Mouse (Mus musculus) limb, embryonic 12.5 days (tissue): ENCODE results near the gene Olfr115. TPM values are rescaled to one million over a fixed set of nuclear protein-coding genes. Genes with fewer than 3 reads are reported as not detected.

ENCODE experiments used
- ATAC-seq: fragments of 200-750 bp; cut with Nextera tagmentation; 2 replicates; pipeline ENCODE4 v1.8.0; 2017; ENCODE audit warnings: low read depth, moderate TSS enrichment; ENCODE audit not compliant: insufficient number of reproducible peaks, insufficient read depth, low FRiP score, low TSS enrichment
- H3K27ac ChIP-seq: fragments of 300-500 bp; sonication (generic); 2 replicates; pipeline ENCODE4 v1.5.1; 2016; ENCODE audit warnings: mild to moderate bottlenecking, moderate library complexity
- H3K27me3 ChIP-seq: fragments of 300-500 bp; sonication (generic); 2 replicates; pipeline ENCODE4 v1.6.1; 2016; ENCODE audit warnings: mild to moderate bottlenecking, moderate library complexity
- H3K36me3 ChIP-seq: fragments of 300-500 bp; sonication (generic); 2 replicates; pipeline ENCODE4 v1.6.1; 2016; ENCODE audit warnings: mild to moderate bottlenecking, moderate library complexity
- H3K4me1 ChIP-seq: fragments of 300-500 bp; sonication (generic); replicated peaks from 2 replicates; pipeline ENCODE4 v1.6.1; 2016
- H3K4me2 ChIP-seq: fragments of 300-500 bp; sonication (generic); 2 replicates; pipeline ENCODE4 v1.6.1; 2016; ENCODE audit warnings: mild to moderate bottlenecking, moderate library complexity
- H3K4me3 ChIP-seq: fragments of 300-500 bp; sonication (generic); replicated peaks from 2 replicates; pipeline ENCODE4 v1.5.1; 2016; ENCODE audit warnings: mild to moderate bottlenecking
- H3K9ac ChIP-seq: fragments of 300-500 bp; sonication (generic); replicated peaks from 2 replicates; pipeline ENCODE4 v1.6.1; 2016; ENCODE audit warnings: mild to moderate bottlenecking, moderate library complexity
- H3K9me3 ChIP-seq: fragments of 300-500 bp; sonication (generic); 2 replicates; pipeline ENCODE4 v1.6.1; 2016; ENCODE audit warnings: mild to moderate bottlenecking, moderate library complexity
- WGBS: fragments of 180-500 bp; shearing (Covaris S2); methylation state at CpG from one replicate; pipeline ENCODE4 v1.1.7; 2016; 5-methylcytosine and 5-hydroxymethylcytosine counted together
- polyA plus RNA-seq: library from polyadenylated mRNA; unstranded; fragments of >200 nt; fragmentation: Nextera tagmentation; extraction: Ambion mirVana; gene quantifications from 2 replicates; pipeline ENCODE4 v1.2.1, GENCODE M21; 2016

Olfr115 gene
- polyA plus RNA-seq, result not detected in 2 replicates

DNA sequence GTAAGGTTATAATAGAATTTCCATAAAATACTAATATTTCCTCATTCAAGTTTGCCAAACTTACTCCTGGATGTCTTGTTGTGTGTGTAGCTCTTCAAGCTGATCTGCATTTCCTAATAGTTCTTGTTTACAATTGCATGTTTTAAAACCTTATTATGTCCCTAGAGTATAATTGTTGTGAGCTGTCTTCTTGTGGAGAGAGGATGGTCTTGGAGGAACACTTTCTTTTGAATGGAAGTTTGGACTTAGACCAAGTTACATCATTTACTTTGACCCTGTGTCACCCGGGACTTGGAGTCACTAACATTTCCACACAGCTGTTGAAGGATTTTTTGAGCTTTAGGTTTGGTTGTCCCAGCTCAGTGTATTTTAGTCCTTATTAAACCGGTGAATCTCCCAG lies at the start of gene Olfr115, which contains the start of gene Olfr116:
Gene Olfr115, minus strand, starts transcription at position 101 of the 400 bp plus-strand sequence.
Gene Olfr116, minus strand, starts transcription at position 191 of the 400 bp plus-strand sequence.
- 78% methylated on average over 2 of the region's 2 CpGs for WGBS
- H3K4me2 ChIP-seq, result no peak within 1 kb of the TSS
- ATAC-seq, result no peak

DNA sequence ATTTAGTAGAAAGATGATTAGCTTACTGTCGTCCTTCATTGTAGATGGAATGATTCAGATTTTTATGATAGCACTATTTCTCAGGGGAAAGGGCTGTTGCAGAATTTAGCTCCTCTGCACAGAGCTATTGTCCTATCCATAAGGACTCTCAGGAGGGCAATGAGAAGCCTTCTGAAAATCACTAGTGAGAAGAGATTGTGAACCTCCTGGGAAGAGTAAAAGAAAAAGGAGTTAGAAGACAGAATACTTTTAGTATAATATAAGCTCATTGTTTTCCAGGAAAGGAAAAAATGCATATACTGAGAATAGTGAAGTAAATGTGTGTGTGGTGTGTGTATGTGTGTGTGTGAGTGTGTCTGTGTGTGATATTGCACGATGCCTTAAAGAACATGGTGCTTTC lies 39.8 kb upstream of the Olfr115 start, which contains the start of gene Olfr118:
Gene Olfr118, plus strand, starts transcription at position 301 of the 400 bp plus-strand sequence.
- Histone ChIP-seq H3K27ac (no peak within 1 kb of the TSS), H3K4me3 (no peak within 1 kb of the TSS), H3K27me3 (no peaks in the 10 kb centered on the region), H3K9ac (no peak within 1 kb of the TSS), H3K4me1 (no peaks in the 10 kb centered on the region), H3K9me3 (no peaks in the 10 kb centered on the region), H3K4me2 (no peak within 1 kb of the TSS), H3K36me3 (no peaks in the 10 kb centered on the region)
- no peak for ATAC-seq
- 83% methylated on average over 2 of the region's 2 CpGs for WGBS

More for the DNA sequence above, at the start of gene Olfr115, which contains the start of gene Olfr116:
- no peak within 1 kb of the TSS for H3K27ac ChIP-seq
- no peaks in the 10 kb centered on the region for H3K27me3 ChIP-seq
- H3K9ac ChIP-seq, result no peak within 1 kb of the TSS
- peaks cover 6% of the 10 kb centered on the region for H3K9me3 ChIP-seq
- H3K4me3 ChIP-seq, result no peak within 1 kb of the TSS
- H3K36me3 ChIP-seq, result no peaks in the 10 kb centered on the region
- H3K4me1 ChIP-seq, result no peaks in the 10 kb centered on the region

DNA sequence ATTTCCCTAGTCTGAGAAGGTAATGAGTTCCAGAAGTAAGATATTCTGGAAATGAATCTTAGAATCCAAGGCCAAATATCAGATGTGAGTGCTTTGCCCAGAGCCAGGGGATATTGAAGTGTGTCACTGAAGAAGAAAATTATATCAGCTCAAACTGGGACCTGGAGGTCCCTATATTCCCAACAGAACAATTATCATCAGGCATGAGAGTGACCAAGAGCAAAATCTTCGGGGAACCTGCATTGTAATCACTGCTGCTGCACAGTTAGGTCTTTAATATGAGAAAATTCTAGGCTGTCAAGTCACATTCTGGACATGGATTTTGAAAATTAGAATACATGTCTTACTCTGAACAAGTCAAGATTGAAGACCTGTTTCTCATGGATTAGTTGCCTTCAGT lies 36.8 kb upstream of the Olfr115 start, which contains the start of gene Olfr117:
Gene Olfr117, minus strand, starts transcription at position 101 of the 400 bp plus-strand sequence.
- Histone ChIP-seq H3K27ac (no peak within 1 kb of the TSS), H3K9ac (no peak within 1 kb of the TSS), H3K9me3 (no peaks in the 10 kb centered on the region), H3K27me3 (no peaks in the 10 kb centered on the region), H3K4me2 (no peak within 1 kb of the TSS), H3K36me3 (no peaks in the 10 kb centered on the region), H3K4me3 (no peak within 1 kb of the TSS), H3K4me1 (no peaks in the 10 kb centered on the region)
- 67% methylated on average over 1 of the region's 1 CpGs for WGBS
- ATAC-seq, result no peak

DNA sequence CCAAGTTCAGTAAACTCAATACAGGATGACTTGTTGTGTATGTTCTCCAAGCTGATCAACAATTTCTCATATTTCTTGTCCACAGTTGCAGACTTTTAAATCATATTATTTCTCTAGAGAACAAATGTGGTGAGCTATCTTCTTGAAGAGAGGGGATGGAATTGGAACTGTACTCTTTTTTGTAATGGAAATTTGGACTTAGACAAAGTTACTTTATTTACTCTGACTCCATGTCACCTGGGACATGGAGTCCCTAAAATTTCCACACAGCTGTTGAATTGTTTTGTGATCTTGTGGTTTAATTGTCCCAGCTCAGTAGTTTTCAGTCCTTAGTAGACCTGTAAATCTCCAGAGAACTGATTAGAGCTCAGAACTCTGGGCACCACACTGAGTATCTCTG lies 34.3 kb downstream of the Olfr115 start, which contains the start of gene Olfr114:
Gene Olfr114, minus strand, starts transcription at position 101 of the 400 bp plus-strand sequence.
- H3K9me3 ChIP-seq, result no peaks in the 10 kb centered on the region
- no peak within 1 kb of the TSS for H3K4me3 ChIP-seq
- H3K9ac ChIP-seq, result no peak within 1 kb of the TSS
- no peaks in the 10 kb centered on the region for H3K27me3 ChIP-seq
- no peak for ATAC-seq
- no peak within 1 kb of the TSS for H3K4me2 ChIP-seq
- no peaks in the 10 kb centered on the region for H3K4me1 ChIP-seq
- H3K36me3 ChIP-seq, result no peaks in the 10 kb centered on the region
- H3K27ac ChIP-seq, result no peak within 1 kb of the TSS

DNA sequence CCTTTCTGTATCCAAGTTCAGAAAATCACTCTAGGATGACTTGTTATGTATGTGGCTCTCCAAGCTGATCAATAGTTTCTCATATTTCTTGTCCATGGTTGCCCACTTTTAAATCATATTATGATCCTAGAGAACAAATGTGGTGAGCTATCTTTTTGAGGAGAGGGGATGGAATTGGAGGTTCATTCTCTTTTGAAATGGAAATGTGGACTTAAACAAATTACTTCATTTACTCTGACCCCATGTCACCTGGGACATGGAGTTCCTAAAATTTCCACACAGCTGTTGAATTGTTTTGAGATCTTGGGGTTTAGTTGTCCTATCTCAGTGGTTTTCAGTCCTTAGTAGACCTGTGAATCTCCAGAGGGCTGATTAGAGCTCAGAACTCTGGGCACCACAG lies 49.3 kb downstream of the Olfr115 start, which contains the start of gene Olfr113:
Gene Olfr113, minus strand, starts transcription at position 101 of the 400 bp plus-strand sequence.
- Histone ChIP-seq H3K9ac (no peak within 1 kb of the TSS), H3K27me3 (no peaks in the 10 kb centered on the region), H3K4me1 (no peaks in the 10 kb centered on the region), H3K4me2 (no peak within 1 kb of the TSS), H3K27ac (no peak within 1 kb of the TSS), H3K4me3 (no peak within 1 kb of the TSS), H3K36me3 (no peaks in the 10 kb centered on the region), H3K9me3 (no peaks in the 10 kb centered on the region)
- ATAC-seq, result no peak

DNA sequence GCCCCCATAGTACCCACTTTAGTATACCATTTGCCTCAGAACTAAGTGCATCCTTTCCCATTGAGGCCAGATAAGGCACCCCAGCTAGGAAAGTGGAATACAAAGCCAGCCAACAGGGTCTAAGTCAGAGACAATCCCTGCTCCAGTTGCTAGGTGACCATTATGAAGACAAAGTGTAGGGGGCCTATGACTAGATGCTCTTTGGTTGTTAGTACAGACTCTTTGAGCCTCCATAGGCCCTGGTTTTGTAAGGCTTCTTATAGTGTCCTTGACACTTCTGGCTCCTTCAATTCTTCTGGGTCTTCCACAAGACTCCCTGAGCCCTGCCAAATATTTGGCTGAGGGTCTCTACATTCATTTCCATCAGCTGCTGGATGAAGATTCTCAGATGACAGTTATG lies 57.6 kb downstream of the Olfr115 start, which contains the start of gene Olfr112:
Gene Olfr112, minus strand, starts transcription at position 101 of the 400 bp plus-strand sequence.
- Histone ChIP-seq H3K36me3 (no peaks in the 10 kb centered on the region), H3K9ac (no peak within 1 kb of the TSS), H3K27ac (no peak within 1 kb of the TSS), H3K4me2 (no peak within 1 kb of the TSS), H3K4me1 (no peaks in the 10 kb centered on the region), H3K9me3 (no peaks in the 10 kb centered on the region), H3K27me3 (no peaks in the 10 kb centered on the region), H3K4me3 (no peak within 1 kb of the TSS)
- ATAC-seq, result no peak

Other genes with a start within 250 kb of the Olfr115 start
- not detected in 2 replicates for gene Olfr105-ps, start 248.1 kb downstream of the Olfr115 start, polyA plus RNA-seq
- gene Olfr106-ps, start 236.7 kb downstream of the Olfr115 start, polyA plus RNA-seq, result not detected in 2 replicates
- not detected in 2 replicates for gene Olfr107, start 227.9 kb downstream of the Olfr115 start, polyA plus RNA-seq
- gene Olfr108, start 181.6 kb downstream of the Olfr115 start, polyA plus RNA-seq, result not detected in 2 replicates
- gene Olfr109, start 168.2 kb downstream of the Olfr115 start, polyA plus RNA-seq, result not detected in 2 replicates
- gene H2-M2, start 143.6 kb downstream of the Olfr115 start, polyA plus RNA-seq, result not detected in 2 replicates
- not detected in 2 replicates for gene Olfr110, start 134.6 kb downstream of the Olfr115 start, polyA plus RNA-seq
- not detected in 2 replicates for gene Olfr111, start 119.1 kb downstream of the Olfr115 start, polyA plus RNA-seq
- not detected in 2 replicates for gene Olfr112, start 57.7 kb downstream of the Olfr115 start, polyA plus RNA-seq
- gene Olfr113, start 49.4 kb downstream of the Olfr115 start, polyA plus RNA-seq, result not detected in 2 replicates
- gene Olfr114, start 34.4 kb downstream of the Olfr115 start, polyA plus RNA-seq, result not detected in 2 replicates
- gene Olfr116, start 90 bp upstream of the Olfr115 start, polyA plus RNA-seq, result not detected in 2 replicates
- gene Olfr117, start 36.7 kb upstream of the Olfr115 start, polyA plus RNA-seq, result not detected in 2 replicates
- gene Olfr118, start 39.9 kb upstream of the Olfr115 start, polyA plus RNA-seq, result not detected in 2 replicates
- not detected in 2 replicates for gene Olfr119, start 69.5 kb upstream of the Olfr115 start, polyA plus RNA-seq
- not detected in 2 replicates for gene Olfr120, start 94.7 kb upstream of the Olfr115 start, polyA plus RNA-seq
- gene Olfr121, start 121.7 kb upstream of the Olfr115 start, polyA plus RNA-seq, result not detected in 2 replicates
- not detected in 2 replicates for gene Olfr122, start 141.5 kb upstream of the Olfr115 start, polyA plus RNA-seq
- gene Olfr123, start 166.4 kb upstream of the Olfr115 start, polyA plus RNA-seq, result not detected in 2 replicates
- gene Olfr124, start 172.8 kb upstream of the Olfr115 start, polyA plus RNA-seq, result not detected in 2 replicates
- not detected in 2 replicates for gene Olfr125, start 205.8 kb upstream of the Olfr115 start, polyA plus RNA-seq
- gene Olfr126, start 220.4 kb upstream of the Olfr115 start, polyA plus RNA-seq, result not detected in 2 replicates